Mouse (Mus musculus): Measurements from ENCODE around the gene Nono. TPM values are rescaled to one million over a fixed set of nuclear protein-coding genes. Genes with fewer than 3 reads are reported as not detected.

Gene Nono
- polyA plus RNA-seq, 1 experiment = 33.9 TPM

DNA sequence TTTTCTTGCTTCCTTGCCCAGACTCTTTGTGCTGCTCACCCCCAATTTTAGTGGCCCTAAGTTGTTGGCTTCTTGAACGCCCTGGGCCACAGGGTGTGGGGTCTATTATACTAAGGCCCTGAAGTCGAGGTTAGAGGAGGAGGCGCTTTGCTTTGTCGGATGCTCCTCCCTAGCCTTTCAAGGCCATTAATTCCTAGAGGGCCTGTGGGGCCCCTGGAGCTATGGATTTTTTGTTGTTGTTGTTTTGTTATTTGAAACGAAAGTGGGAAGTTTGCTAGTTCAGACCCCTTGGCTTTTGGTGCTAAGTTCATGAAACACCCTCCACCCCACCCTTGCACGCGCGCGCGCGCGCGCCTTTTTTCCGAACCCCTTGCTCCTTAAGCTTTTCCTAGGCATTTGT is 858 bp downstream of the Nono start:
- no peak for TF ChIP-seq GATA1 (IDR thresholded peaks at IDR 0.05; ENCODE audit: low read length)

DNA sequence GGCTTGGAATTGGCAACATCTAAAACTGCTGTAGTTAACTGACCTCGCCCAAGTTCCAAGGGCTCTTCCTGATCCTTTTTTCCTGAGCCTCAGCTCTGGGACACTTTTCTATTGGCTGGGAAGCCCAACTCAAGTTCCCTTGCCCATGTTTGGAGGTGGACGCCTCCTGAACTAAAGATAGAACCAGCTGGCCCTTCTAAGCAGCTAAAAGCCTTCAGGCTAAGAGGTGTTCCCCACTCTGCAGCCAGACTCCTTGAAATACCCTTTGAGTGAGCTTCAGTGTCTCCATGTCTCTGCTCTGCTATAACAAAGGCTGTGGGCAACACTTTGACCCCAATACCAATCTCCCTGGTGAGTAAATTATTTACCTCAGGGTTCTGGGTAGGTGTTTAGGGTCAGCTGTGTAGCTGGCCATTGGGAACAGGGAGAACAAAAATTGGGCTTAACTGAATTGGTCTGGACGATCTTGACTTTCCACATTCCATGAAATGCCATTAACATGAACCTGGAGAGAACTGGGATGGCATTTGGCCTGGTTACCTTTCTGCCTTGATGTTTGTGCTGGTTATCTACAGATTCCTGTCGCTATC is 19.9 kb downstream of the Nono start, which contains the start of gene Itgb1bp2:
Itgb1bp2 (plus strand) TSS at position 203 of the 590 bp plus-strand sequence.
- no peak for TF ChIP-seq GATA1 (IDR thresholded peaks at IDR 0.05; ENCODE audit: low read length)

DNA sequence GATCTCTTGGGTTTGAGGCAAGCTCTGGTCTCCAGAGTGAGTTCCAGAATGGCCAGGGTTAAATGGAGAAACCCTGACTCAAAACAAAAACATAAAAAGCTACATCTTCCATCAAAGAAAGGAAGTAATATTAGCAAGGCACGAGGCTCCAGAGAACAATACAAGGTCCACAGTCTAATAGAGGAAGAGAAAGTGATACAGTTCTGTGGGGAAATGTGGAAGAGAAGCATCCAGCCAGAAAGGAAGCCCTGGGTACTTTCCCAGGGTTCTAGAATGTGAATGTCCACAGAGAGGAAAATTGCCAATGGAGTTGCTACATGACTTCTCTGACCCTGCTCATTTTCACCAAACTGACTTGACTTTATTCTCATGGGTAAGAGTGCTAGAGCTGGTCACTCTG is 22.0 kb downstream of the Nono start:
- no peak for TF ChIP-seq GATA1 (IDR thresholded peaks at IDR 0.05; ENCODE audit: low read length)

DNA sequence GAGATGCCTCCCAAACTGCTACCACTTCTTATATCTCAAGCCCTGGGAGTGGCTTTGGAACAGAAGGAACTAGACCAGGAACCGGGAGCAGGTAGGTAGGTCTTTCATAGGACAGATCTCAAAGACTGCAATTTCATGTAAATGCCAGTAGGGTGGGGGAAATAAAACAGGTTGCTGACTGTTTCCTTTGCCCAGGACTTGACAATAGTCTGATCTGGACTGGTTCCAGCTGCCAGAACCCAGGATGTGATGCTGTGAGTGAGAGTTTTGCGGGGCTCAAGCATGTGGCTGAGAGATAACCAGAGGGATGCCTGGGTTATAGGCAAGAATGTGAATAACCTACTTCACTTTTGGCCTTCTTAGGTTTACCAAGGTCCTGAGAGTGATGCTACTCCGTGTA is 22.5 kb downstream of the Nono start:
- TF ChIP-seq GATA1 (IDR thresholded peaks at IDR 0.05; ENCODE audit: low read length) = no peak

DNA sequence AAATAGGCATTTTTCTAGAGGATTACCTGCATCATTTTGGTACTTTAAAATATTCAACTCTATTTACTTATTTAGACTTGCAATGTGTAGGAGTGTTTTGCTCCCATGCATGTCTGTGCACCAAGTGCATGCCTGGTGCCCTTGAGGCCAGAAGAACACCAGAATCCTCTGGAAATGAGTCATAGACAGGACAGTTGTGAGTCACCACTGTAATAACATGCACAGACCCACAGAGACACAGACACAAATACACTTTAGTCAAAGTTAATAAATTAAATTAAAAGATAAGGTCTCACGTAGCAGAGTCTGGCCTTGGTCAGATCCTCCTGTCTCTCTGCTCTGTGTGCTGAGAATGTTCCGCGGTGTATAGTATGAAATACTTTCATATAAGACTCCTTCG is 43.1 kb downstream of the Nono start:
- TF ChIP-seq GATA1 (IDR thresholded peaks at IDR 0.05; ENCODE audit: low read length) = no peak

DNA sequence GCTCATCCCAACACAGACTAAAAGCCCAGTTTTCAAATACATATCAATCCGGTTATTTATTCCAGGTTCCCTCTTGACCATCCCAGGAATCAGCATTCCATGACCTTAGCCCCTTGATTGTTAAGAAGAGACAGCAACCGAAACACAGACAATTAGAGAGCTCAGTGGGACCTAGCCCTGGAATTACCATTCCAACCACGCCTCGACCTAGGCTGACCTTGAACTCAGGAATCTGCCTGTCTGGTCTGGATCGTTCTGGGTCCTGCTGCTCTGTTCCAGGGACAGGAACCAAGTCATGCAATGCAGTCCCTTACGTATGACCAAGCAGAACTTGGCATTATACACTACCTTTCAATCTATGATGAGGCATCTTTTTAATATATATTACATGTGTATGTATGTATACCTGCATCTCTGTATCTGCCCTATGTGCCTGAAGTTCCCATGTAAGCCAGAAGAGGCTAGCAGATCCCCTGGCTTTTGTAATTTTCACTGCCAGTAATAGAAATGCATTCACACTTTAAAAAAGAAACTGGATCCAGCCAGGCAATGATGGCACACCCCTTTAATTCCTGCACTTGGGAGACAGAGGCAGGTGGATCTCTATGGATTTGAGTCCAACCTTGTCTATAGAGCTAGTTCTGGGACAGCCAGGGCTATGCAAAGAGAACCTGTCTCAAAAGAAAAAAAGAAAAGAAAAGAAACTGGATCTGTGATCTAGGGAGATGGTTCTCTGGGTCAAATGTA is 52.7 kb downstream of the Nono start:
- TF ChIP-seq GATA1 (IDR thresholded peaks at IDR 0.05; ENCODE audit: low read length) = no peak

Other genes starting within 250 kb of the Nono start
- 29.4 and 33.6 TPM in 2 replicates for gene Snx12, start 206.8 kb upstream of the Nono start, polyA plus RNA-seq (2012)
- 50.8 and 58.2 TPM in 2 replicates for gene Foxo4, start 174.8 kb upstream of the Nono start, polyA plus RNA-seq (2012)
- gene Gm614, start 165.3 kb upstream of the Nono start, polyA plus RNA-seq (2012) = not detected in 2 replicates
- 22.6 and 24.4 TPM in 2 replicates for gene Il2rg, start 161.1 kb upstream of the Nono start, polyA plus RNA-seq (2012)
- not detected in 2 replicates for gene Gm20489, start 160.3 kb upstream of the Nono start, polyA plus RNA-seq (2012)
- gene Med12, start 155.3 kb upstream of the Nono start, polyA plus RNA-seq (2012) = 37.1 and 81.7 TPM in 2 replicates
- gene Nlgn3, start 130.2 kb upstream of the Nono start, polyA plus RNA-seq (2012) = 0.09 TPM in 1 of 2 replicates, not detected in the other
- not detected in 2 replicates for gene Gjb1, start 52.9 kb upstream of the Nono start, polyA plus RNA-seq (2012)
- gene Zmym3, start 8.5 kb upstream of the Nono start, polyA plus RNA-seq (2012) = 36.4 and 38.0 TPM in 2 replicates
- 0.14 TPM in 1 of 2 replicates, not detected in the other for gene Itgb1bp2, start 19.8 kb downstream of the Nono start, polyA plus RNA-seq (2012)
- 3.5 and 4.0 TPM in 2 replicates for gene Taf1, start 103.4 kb downstream of the Nono start, polyA plus RNA-seq (2012)
- gene Ogt, start 210.7 kb downstream of the Nono start, polyA plus RNA-seq (2012) = 1.8 and 3.2 TPM in 2 replicates